Mouse (Mus musculus) liver, postnatal 0 days (tissue): Measurements from ENCODE around the gene Ccr1. TPM values are rescaled to one million over a fixed set of nuclear protein-coding genes. Genes with fewer than 3 reads are reported as not detected.
"Not testable (repeated sequence)": the region's sequence is repeated elsewhere in the genome, so short reads cannot be mapped to it uniquely, and the experiment has no call there.

ENCODE experiments used
- ATAC-seq: fragments of 200-750 bp; cut with Nextera tagmentation; 2 replicates; pipeline ENCODE4 v1.8.0; 2017; ENCODE audit warnings: mild to moderate bottlenecking, moderate library complexity
- DNase-seq: peaks from one replicate; pipeline ENCODE4 v3.0.0-alpha.2; 2016
- H3K27ac ChIP-seq: fragments of 300-500 bp; sonication (generic); 2 replicates; pipeline ENCODE4 v1.5.1; 2014; ENCODE audit warnings: antibody characterized with exemption, moderate library complexity, mild to moderate bottlenecking, low read depth
- H3K27me3 ChIP-seq: fragments of 300-500 bp; sonication (generic); 2 replicates; pipeline ENCODE4 v1.6.1; 2014; ENCODE audit warnings: low read length, control low read depth, mixed read lengths; ENCODE audit not compliant: insufficient read depth
- H3K36me3 ChIP-seq: fragments of 300-500 bp; sonication (generic); replicated peaks from 2 replicates; pipeline ENCODE4 v1.6.1; 2014; ENCODE audit warnings: mild to moderate bottlenecking, control low read depth, low read length, moderate library complexity, mixed read lengths; ENCODE audit not compliant: insufficient read depth
- H3K4me1 ChIP-seq: fragments of 300-500 bp; sonication (generic); 2 replicates; pipeline ENCODE4 v1.6.1; 2014; ENCODE audit warnings: antibody characterized with exemption, mild to moderate bottlenecking, control low read depth; ENCODE audit not compliant: insufficient read depth
- H3K4me2 ChIP-seq: fragments of 300-500 bp; sonication (generic); 2 replicates; pipeline ENCODE4 v1.6.1; 2014; ENCODE audit warnings: low read depth, mild to moderate bottlenecking, low read length, moderate library complexity, mixed read lengths
- H3K4me3 ChIP-seq: fragments of 300-500 bp; sonication (generic); 2 replicates; pipeline ENCODE4 v1.5.1; 2014; ENCODE audit warnings: low read depth, low read length
- H3K9ac ChIP-seq: fragments of 300-500 bp; sonication (generic); replicated peaks from 2 replicates; pipeline ENCODE4 v1.6.1; 2014; ENCODE audit warnings: mild to moderate bottlenecking, moderate library complexity
- H3K9me3 ChIP-seq: fragments of 300-500 bp; sonication (generic); 2 replicates; pipeline ENCODE4 v1.6.1; 2016; ENCODE audit warnings: mild to moderate bottlenecking, control low read depth, low read length, mixed read lengths
- CTCF ChIP-seq: sonication (generic); IDR thresholded peaks from 2 replicates; pipeline ENCODE4 v1.5.1; 2016; ENCODE audit warnings: antibody characterized with exemption, low read depth
- EP300 ChIP-seq: IDR thresholded peaks from 2 replicates; pipeline ENCODE4 v1.6.1; 2016; ENCODE audit warnings: antibody characterized with exemption, low read depth, mild to moderate bottlenecking
- WGBS: fragments of 180-500 bp; shearing (Covaris S2); extraction: QIAGEN DNeasy Blood & Tissue Kit; methylation state at CpG from one replicate; pipeline ENCODE4 v1.1.7; 2014; ENCODE audit not compliant: insufficient replicate concordance; 5-methylcytosine and 5-hydroxymethylcytosine counted together
- polyA plus RNA-seq: library from polyadenylated mRNA; unstranded; fragments of >200 nt; fragmentation: Nextera tagmentation; extraction: Ambion mirVana; gene quantifications from 2 replicates; pipeline ENCODE4 v1.2.1, GENCODE M21; 2015

Gene Ccr1
- polyA plus RNA-seq, 1 experiment from 2014 or later: 2.9 TPM

DNA sequence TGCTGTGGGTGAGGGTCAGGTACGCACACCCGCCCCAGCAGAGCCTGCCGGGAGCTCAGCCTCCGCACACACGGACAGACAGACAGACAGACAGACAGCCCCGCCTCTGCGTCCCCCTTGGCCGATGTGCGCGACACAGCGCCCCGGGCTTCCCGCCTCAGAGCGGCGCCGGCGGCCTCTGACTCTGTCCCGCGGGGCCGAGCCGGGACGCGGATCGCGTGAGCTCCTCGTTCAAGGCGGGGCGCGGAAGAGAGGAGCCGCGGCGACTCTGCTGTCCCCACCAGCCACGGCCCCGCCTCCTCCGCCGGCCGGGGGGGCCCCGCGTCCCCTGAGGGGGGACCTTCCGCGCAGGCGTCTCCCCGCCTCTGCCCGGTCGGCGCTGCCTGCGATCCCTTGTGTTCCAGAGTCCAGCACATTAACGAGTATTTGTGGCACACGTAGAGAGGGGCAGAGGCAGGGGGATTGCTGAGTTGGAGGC lies 43.9 kb downstream of the Ccr1 start:
- DNase-seq (peak; percentile 91), ATAC-seq (peak; percentile 77)
- Histone ChIP-seq H3K9ac (peak overlapping the region; percentile 71), H3K27me3 (no peaks in the 10 kb centered on the region), H3K4me2 (peak overlapping the region; percentile 88), H3K4me1 (peaks cover 24% of the 10 kb centered on the region), H3K27ac (peak overlapping the region; percentile 97), H3K36me3 (no peaks in the 10 kb centered on the region), H3K9me3 (no peaks in the 10 kb centered on the region), H3K4me3 (peak overlapping the region; percentile 62)
- WGBS: 0% methylated on average over 41 of the region's 49 CpGs
- TF ChIP-seq EP300 (no peak), CTCF (no peak)

GRCm38 (mm10) chr9:123924035-123924434 lies 44.5 kb downstream of the Ccr1 start:
- TF ChIP-seq CTCF: peak; percentile 79
- H3K27me3 ChIP-seq, H3K9me3 ChIP-seq, H3K36me3 ChIP-seq: not testable (repeated sequence)
- Histone ChIP-seq H3K9ac (peak overlapping the region; percentile 71), H3K27ac (peak overlapping the region; percentile 97), H3K4me1 (peaks cover 23% of the 10 kb centered on the region), H3K4me3 (peak overlapping the region; percentile 62), H3K4me2 (peak overlapping the region; percentile 88)
- ATAC-seq (peak; percentile 57), DNase-seq (peak; percentile 86)
- WGBS: 0% methylated on average over 11 of the region's 11 CpGs

DNA sequence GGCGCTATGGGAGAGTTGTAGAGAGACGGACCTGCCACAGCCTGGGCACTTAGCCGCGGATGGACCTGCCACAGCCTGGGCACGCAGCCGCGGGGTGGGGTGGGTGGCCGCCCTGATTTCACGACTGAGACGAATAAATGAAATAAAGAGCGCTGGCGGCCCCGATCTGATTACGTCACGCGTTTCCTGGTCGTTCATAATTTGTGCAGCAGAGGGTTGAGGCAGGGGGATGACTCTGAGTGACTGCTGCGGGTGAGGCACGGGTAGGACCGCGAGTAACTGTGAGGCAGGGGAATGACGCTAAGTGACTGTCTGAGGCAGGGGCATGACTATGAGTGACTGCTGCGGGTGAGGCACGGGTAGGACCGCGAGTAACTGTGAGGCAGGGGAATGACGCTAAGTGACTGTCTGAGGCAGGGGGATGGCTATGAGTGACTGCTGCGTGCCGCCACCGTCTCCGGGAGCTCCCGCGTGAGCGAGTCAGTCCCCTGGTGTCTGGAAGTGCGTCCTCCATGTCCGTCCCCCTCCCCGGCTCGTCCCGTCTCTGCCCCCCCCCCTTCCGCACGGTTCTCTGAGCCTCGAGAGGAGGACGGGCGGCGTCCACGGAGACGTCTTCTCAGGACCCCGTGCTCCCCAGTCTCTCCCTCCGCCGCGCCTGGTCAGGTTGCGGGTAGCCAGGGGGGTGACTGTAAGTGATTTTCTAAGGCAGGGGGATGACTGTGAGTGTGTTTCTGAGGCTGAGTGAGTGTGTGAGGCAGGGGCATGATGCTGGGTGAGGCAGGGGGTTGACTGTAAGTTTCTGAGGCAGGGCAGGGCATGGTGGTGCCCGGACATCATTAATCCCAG lies 45.1 kb downstream of the Ccr1 start:
- Histone ChIP-seq H3K4me1 (peaks cover 22% of the 10 kb centered on the region), H3K9ac (peak overlapping the region; percentile 66), H3K9me3 (no peaks in the 10 kb centered on the region), H3K27ac (peak overlapping the region; percentile 97), H3K36me3 (no peaks in the 10 kb centered on the region), H3K4me3 (peak overlapping the region; percentile 62), H3K4me2 (peak overlapping the region; percentile 88), H3K27me3 (no peaks in the 10 kb centered on the region)
- ATAC-seq: no peak
- TF ChIP-seq CTCF (no peak), EP300 (no peak)
- peak; percentile 64 for DNase-seq
- under 1% methylated on average over 50 of the region's 53 CpGs for WGBS

Other genes with a start within 250 kb of the Ccr1 start
- gene Cxcr6, start 162.2 kb downstream of the Ccr1 start, polyA plus RNA-seq: 0.49 and 0.56 TPM in 2 replicates
- 3.3 and 4.3 TPM in 2 replicates for gene Fyco1, start 116.8 kb downstream of the Ccr1 start, polyA plus RNA-seq
- gene Xcr1, start 106.7 kb downstream of the Ccr1 start, polyA plus RNA-seq: 0.11 TPM in 2 replicates
- 0.09 TPM in 1 of 2 replicates, not detected in the other for gene Ccr1l1, start 9.7 kb upstream of the Ccr1 start, polyA plus RNA-seq
- gene Ccr3, start 53.3 kb upstream of the Ccr1 start, polyA plus RNA-seq: 0.40 and 0.42 TPM in 2 replicates
- 4.9 and 5.0 TPM in 2 replicates for gene Ccr2, start 133.3 kb upstream of the Ccr1 start, polyA plus RNA-seq
- 4.7 and 5.0 TPM in 2 replicates for gene Ccr5, start 152.9 kb upstream of the Ccr1 start, polyA plus RNA-seq